Mouse (Mus musculus): ENCODE data around the gene Cab39.

Cab39 gene

GRCm38 (mm10) chr1:85845476-85845875 is 52.2 kb downstream of the Cab39 start:
- no peak for DNase-seq (ENCODE audit: low spot score)

- DNase-seq (ENCODE audit: low spot score) = no peak
These were observed 55.8 kb downstream of the Cab39 start for GRCm38 (mm10) chr1:85849016-85849415.

- no peak for DNase-seq (ENCODE audit: low spot score)
These were observed 57.6 kb downstream of the Cab39 start for GRCm38 (mm10) chr1:85850851-85851250.

DNA sequence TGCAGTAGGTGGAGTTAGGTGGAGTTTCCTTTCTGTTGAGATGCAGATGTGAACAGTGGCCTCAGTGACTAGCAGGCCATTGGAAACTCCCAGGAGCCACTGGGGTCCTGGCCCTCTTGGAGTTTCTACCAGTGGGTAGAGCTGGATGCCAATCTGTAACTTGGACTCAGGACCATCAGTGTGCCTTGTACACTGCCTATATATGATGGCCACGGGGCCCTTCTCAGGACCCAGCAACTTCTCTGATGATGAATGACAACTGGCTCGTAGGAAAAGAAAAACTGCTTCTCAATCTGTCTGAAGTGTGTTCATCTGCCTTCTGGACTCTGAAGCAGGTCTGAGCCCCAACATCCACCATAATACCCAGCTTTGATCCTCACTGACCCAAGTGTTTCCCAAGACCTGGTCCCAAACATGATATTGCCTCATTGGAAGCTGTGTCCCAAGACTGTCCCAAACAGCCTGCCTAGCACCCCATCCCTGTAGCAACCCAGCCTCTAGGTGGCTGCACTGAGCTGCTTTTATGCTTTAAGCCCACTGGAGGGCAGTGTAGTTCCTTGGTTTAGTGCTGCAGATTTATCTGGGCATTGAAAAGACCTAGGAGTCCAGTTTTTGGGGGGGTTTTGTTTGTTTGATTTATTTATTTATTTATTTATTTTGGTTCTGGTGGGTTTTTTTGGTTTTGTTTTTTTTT is 59.9 kb downstream of the Cab39 start:
- peak; percentile 61 for DNase-seq (ENCODE audit: low spot score)

- no peak for DNase-seq (ENCODE audit: low spot score)
These were observed 60.6 kb downstream of the Cab39 start for GRCm38 (mm10) chr1:85853865-85854264.

DNA sequence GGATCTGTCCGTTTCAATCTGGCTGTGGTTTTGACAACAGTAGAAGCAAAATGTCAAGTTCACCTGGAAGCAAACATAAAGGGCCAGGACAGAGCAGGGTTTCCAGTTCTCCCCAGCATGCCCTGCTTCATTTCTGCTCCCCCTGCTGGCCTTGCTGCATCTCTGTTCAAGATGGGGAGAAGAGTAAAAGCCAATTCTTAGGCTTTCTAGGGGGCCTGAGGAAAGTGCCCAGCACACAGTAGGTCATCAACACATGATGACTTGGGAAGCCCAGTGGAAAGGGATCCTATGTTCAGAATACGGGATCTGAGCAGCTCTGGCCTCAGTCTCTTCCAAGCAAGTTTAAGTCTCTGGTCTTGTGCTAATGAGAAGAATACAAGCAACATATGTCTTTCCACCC is 61.2 kb downstream of the Cab39 start:
- DNase-seq (ENCODE audit: low spot score) = no peak

GRCm38 (mm10) chr1:85856266-85856665 is 63.0 kb downstream of the Cab39 start:
- DNase-seq (ENCODE audit: low spot score) = no peak

- DNase-seq (ENCODE audit: low spot score) = no peak
These were observed 64.1 kb downstream of the Cab39 start for GRCm38 (mm10) chr1:85857261-85857754.

DNA sequence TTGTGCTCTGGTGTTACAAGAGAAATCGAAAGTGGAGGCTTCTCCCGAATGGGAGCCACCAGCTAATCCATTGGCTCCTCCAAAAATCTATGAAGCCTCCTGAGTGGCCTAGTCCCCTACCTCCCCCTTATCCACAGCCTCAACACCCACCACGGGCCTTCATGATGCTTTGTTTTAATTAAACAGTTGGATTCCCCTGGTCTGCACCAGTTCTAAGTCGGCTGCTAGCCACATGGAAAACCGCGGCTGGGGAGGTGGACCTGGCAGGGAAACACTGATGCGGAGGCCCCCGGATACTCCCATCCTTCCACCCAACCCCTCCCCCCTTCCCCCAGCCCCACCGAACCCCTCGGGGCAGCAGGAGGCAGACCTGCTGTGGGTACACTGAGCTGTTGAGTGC is 71.1 kb downstream of the Cab39 start:
- peak; percentile 12 for DNase-seq (ENCODE audit: low spot score)

DNA sequence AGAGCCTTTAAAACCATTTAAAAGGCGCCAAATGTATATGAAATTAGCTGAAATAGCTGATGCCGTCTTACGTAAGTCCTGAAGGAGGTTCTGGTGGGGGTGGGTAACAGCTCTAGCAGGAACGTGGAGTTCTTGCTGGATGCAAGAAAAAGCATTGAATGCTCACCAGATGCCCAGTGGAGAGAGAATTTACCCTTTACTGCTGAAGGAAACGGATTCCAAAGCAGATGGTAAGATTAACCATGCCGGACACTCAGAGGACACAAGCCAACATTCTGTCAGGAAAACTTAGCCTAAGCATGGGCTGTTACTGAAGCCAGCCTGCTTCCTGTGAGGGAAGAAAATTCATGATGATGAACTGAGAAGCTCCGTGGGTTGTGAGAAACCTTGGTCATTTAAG is 76.8 kb downstream of the Cab39 start:
- no peak for DNase-seq (ENCODE audit: low spot score)

DNA sequence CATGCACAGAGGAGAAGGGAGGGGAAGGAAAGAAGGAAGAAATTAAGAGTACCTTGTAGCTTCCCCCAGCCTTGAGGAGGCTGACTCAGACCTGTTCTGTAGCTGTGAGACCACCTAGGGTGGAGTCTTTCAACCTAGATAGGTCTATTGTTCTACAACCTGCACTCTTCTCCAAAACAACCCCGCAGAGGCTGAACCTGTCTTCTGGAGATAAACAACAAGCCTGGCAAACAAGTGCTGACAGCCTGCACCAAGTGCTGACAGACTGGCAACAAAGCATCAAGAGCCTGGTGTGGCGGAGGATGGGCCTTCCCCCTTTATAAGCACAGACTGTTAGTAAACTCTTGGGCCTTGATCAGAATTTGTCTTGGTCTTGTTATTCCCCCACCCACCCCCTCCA is 77.3 kb downstream of the Cab39 start:
- no peak for DNase-seq (ENCODE audit: low spot score)

DNA sequence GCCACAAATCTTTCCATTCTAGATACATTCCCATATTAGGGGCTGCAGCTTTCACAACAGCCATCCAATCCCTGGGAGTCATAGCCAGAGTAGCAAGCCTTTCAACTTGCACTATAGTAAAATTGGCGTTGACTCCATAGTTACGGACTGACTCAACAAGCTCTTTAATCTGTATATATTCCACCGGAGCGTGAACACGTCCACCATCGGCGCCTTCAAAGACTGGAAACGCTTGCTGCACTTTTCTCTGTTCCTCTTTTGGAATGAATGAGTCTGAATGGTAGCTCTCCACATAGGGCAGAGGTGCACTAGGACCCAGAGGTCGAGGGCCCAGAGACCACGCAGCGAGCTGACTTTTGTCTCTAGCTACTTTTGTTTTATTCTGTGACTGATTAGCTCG is 88.8 kb downstream of the Cab39 start:
- no peak for DNase-seq (ENCODE audit: low spot score)

DNA sequence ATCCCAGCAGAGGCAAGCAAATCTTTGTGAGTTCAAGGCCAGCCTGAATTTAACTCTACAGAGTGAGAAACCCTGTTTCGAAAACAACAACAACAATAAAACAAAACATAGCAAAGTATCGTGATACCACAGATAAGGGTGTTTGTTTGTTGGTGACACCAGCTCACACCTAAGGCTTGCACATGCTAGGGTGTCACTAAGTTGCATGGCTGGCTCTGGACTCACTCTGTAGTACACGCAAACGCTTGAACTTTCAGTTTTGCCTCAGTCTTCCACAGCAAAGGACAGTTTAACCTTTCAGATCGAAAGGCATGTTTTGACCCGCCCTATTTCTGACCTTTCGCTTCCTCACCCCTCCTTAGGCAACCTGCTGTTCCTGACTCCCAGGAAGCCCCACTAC is 94.0 kb downstream of the Cab39 start:
- DNase-seq (ENCODE audit: low spot score) = no peak

DNA sequence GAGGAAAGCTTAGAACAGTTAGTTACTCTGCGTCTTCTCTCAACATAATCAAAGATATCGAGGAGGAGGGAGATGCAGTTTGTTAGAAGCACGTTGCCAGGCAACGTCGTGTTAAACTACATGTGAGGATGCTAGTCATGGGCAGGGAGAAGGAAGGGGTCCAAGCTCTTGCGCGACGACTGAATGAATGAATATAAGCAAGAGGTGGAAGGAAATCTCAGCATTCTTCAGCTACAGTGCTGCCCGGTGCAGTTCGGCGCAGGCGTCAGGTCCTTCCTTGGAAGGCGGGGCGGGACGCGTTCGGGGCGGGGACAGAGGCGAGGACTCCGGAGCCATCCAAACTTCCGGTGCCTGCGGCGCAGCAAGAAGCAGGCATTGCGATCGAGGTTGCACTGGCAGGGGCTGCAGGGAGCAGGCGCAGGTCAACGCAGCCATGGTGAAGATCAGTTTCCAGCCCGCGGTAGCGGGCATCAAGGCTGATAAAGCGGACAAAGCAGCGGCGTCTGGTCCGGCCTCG is 101.0 kb downstream of the Cab39 start, which contains the start of gene Itm2c:
Gene Itm2c (plus strand): TSS at position 51 of the 517 bp plus-strand sequence.
- DNase-seq (ENCODE audit: low spot score) = peak; percentile 89

DNA sequence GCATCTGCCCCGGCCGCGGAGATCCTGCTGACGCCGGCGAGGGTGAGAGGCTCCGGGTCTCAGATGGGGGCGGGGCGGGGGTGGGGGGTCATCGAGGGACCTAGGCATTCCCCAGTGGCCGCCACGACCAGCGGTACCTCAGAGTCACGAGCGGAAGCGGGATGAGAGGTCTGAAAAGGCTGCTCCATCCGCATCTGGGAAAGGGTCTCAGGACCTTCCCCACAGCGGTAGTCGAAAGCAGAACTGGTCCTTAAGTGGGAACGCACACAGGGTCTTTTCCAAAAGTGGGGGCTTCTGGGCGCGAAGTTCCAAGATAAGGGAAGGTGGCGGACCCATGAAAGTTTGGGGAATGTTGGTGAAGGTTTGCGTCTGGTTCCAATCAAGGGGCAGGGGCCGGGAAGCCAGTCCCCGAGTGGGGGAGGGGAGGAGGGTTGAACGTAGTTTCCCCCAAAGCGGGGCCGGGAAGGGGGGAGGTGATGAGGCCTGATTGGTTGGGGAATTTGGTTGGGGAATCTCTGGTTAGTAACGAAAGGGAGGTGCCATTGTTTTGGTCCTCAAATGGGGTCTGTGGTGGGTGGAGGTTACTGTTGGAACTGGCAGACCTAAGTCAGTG is 101.6 kb downstream of the Cab39 start:
- peak; percentile 15 for DNase-seq (ENCODE audit: low spot score)

- DNase-seq (ENCODE audit: low spot score) = peak; percentile 64
These were observed 102.2 kb downstream of the Cab39 start for GRCm38 (mm10) chr1:85895391-85895837.

DNA sequence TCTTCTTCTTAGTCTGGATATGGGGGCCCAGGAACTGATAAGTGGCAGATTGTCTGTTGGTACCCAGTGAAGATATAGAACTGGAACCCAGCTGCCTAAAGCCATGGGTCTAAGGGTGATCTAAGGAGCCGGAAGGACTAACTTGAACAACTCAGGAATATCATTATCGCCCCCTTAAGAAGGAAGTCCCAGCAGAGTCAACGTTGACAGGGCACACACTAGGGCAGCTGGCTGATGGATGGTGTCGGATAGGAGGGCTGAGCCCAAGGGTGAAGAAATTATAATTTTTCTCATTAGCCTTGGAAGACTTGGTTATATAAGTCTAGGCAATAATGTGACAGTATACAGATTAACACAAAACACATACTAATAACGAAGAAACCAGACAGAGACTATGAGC is 102.9 kb downstream of the Cab39 start:
- no peak for DNase-seq (ENCODE audit: low spot score)

DNA sequence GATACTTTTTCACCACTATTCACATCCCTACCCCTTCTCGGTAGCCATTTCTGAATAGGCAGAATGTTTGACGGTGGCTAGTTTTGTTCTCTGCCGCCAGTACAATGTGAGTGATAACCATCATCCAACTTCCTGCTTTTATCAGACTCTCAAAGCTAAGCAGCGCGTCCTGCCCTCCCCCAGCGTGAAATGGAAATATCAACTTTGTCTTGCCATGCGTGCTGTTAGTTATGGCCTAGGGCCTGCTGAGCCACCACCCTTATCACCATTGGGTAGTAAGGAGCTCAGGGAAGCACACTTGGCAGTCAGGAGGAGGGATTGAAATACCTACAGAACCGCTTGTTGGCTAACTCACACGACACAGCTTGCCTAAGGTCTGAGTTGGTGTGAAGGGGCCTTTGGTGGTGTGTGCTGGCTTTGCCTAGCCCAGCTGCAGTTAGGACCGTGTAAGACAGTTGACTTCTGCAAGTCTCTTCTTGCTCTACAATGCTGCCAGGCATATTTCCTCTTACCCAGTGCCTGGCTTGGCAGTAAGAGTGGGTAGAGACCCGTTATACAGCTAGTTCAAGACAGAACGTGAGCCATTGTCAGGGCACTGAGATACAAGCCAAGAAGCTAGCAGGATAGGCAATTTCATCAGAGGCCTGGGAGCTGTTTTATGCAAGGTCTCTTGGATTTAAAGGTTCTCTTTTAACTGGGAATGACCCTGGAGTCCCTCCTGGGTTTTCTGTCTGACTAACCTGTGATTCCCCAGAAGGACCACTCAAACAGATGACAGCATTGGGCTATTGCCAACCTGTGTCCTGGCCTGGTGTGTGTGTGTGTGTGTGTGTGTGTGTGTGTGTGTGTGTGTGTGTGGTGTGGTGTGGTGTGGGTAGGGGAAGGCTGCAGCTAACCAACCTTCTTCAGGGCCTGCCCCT is 103.8 kb downstream of the Cab39 start:
- peak; percentile 33 for DNase-seq (ENCODE audit: low spot score)

- no peak for DNase-seq (ENCODE audit: low spot score)
These were observed 104.9 kb downstream of the Cab39 start for GRCm38 (mm10) chr1:85897901-85898760.

DNA sequence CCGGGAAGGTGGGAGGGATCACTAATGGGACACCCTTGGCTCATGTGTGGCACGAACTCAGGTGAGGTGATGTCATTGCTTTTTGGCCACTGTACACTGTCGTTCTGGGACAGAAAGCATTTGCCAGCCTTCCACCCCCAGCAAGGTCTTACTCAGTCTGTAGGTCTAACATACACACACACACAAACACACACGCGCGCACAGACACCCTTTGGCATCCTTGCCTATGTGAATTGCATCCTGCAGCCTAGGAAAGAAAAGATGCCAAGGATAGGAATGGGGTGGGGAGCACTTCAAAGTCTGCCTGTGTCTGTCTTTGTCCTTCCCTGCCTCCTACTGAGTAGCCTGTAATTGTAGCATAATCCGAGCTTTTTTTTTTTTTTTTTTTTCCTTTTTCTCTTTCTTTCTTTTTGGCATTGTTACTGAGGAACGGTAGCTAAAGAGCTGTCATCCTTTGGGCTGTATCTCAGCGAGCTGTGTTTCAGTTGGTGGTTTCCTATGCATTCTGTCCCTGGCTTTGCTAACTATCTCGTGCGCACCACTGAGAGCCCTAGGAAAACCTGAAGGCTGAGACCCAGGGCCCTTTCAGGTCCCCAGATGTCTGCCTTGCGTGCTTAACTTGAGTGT is 105.6 kb downstream of the Cab39 start:
- DNase-seq (ENCODE audit: low spot score) = no peak

DNA sequence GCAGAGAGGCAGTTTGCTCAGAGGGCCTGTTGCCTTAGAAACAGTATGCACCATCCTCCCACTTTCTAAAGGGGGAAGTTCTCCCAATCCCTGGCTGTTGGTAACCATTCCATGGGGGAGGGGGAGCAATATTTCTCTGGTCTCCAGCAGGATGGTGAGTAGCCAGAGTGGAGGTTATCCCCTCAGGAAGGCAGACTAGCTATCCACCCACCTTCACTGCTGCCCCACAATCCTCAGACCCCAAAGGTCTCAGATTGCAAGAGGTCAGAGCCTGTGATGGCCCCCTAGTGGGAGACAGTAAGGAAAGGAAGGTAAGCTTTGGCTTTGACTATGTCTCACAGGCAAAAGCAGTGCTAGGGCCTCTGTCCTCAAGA is 106.1 kb downstream of the Cab39 start:
- no peak for DNase-seq (ENCODE audit: low spot score)
